Comparison of ENCODE assay signal across 16 mouse cellular contexts in the genomic region with DNA sequence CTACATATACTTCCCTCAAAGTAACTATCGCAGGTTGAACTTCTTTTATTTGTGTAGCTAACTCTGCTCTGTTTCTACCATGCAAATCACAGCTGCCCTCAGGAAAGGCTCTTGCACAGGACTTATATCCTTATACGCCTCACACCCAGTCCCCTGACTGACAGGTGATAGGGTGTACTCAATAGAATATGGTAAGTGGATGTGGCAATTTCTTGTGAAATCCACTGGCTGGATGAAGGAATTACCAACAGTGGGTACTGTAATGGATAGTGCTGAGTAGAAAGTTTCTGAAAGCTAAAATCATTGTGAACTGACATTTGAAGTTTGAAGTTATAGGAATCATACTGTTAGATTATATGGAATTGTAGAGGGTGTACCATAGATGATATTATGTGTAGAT.
"Had no signal": no experiment of that assay in that cellular context is flagged by ENCODE, and none has a peak within 500 bp of the region (broad histone marks: within the 10 kb centered on the region; RNA-seq: fewer than 3 reads in every experiment).

No protein-coding gene starts in this region.

- H3K4me1 ChIP-seq: limb, embryonic 12.5 days; limb, embryonic 15.5 days; midbrain, embryonic 10.5 days; midbrain, embryonic 13.5 days had no signal

- ATAC-seq: liver, postnatal 0 days; midbrain, embryonic 13.5 days; midbrain, embryonic 16.5 days had no signal

- H3K4me2 ChIP-seq: limb, embryonic 12.5 days; limb, embryonic 15.5 days; liver, embryonic 11.5 days; lung, embryonic 15.5 days; midbrain, embryonic 13.5 days had no signal

- DNase-seq: kidney, adult 11 months; left cerebral cortex, postnatal 4 days; liver, postnatal 0 days; thymus, adult 18-20 months; thymus, postnatal 36 days had no signal

- H3K4me3 ChIP-seq: kidney, embryonic 15.5 days; limb, embryonic 12.5 days; limb, embryonic 15.5 days; lung, embryonic 15.5 days; megakaryocyte, embryonic 14.5 days; midbrain, embryonic 10.5 days; midbrain, embryonic 13.5 days had no signal

- H3K9me3 ChIP-seq: kidney, embryonic 15.5 days; limb, embryonic 12.5 days; limb, embryonic 15.5 days; lung, embryonic 15.5 days; midbrain, embryonic 10.5 days; midbrain, embryonic 13.5 days had no signal

- H3K27me3 ChIP-seq: kidney, embryonic 15.5 days; limb, embryonic 12.5 days; limb, embryonic 15.5 days; lung, embryonic 15.5 days; megakaryocyte, embryonic 14.5 days; midbrain, embryonic 13.5 days had no signal

- H3K36me3 ChIP-seq: kidney, embryonic 15.5 days; limb, embryonic 12.5 days; limb, embryonic 15.5 days; lung, embryonic 15.5 days; midbrain, embryonic 10.5 days; midbrain, embryonic 13.5 days had no signal

- H3K27ac ChIP-seq: kidney, embryonic 15.5 days; limb, embryonic 12.5 days; limb, embryonic 15.5 days; liver, embryonic 14.5 days; lung, embryonic 15.5 days; macrophage; midbrain, embryonic 10.5 days; midbrain, embryonic 13.5 days had no signal

- H3K9ac ChIP-seq: kidney, embryonic 15.5 days; limb, embryonic 12.5 days; limb, embryonic 15.5 days; liver, embryonic 14.5 days; liver, postnatal 0 days; lung, embryonic 15.5 days; midbrain, embryonic 13.5 days had no signal
